Mouse (Mus musculus) gonadal fat pad, adult 2 months (tissue): ENCODE data around the gene Atp1b3. TPM values are rescaled to one million over a fixed set of nuclear protein-coding genes. Genes with fewer than 3 reads are reported as not detected.

Source experiments
- polyA plus RNA-seq: library from polyadenylated mRNA; depleted of rRNA; stranded (reverse); fragments of >200 nt; gene quantifications from 2 replicates; pipeline ENCODE4 v1.2.3, GENCODE M21; 2012; rRNA removed

Atp1b3 gene
- polyA plus RNA-seq, 1 experiment: 61.9 TPM

Other genes starting within 250 kb of the Atp1b3 start
- gene Gk5, start 245.1 kb downstream of the Atp1b3 start, polyA plus RNA-seq: 10.2 and 11.7 TPM in 2 replicates
- gene Tfdp2, start 168.2 kb downstream of the Atp1b3 start, polyA plus RNA-seq: 11.0 and 16.2 TPM in 2 replicates
- 130 and 161 TPM in 2 replicates for gene Rnf7, start 114.2 kb upstream of the Atp1b3 start, polyA plus RNA-seq
- 1.5 TPM in 2 replicates for gene Gm28729, start 160.8 kb upstream of the Atp1b3 start, polyA plus RNA-seq